Mouse (Mus musculus) cerebellum, postnatal 14 days (tissue): ENCODE results near the gene Cnga3.
A peak's percentile ranks its signal among the peaks of the same experiment; 100 is the strongest.

Source experiments
- DNase-seq, 2 experiments: peaks; one replicate each; pipeline ENCODE4 v3.0.0; 2021; ENCODE audit warnings: mixed read lengths in 2 of 2

Gene Cnga3

DNA sequence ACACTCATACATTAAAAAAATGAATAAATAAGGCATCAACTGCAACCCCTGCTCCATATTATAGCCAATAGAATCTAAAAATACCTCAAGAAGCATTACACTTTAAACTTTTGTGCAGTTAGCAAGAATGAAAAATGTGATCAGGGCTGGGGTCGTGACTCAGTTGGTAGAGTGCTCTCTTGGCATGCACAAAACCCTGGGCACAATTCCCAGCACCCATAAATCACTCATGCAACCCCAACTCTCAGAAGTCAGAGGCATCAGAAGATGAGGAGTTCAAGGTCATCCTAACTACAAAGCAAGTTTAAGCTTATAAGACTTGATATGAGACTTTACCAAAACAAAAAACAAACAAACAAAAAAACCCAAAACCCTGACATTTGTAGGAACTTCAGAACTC lies 73.5 kb downstream of the Cnga3 start:
- no peak for DNase-seq

GRCm38 (mm10) chr1:37288181-37288935 lies 74.1 kb downstream of the Cnga3 start:
- DNase-seq = peak in 1 of 2 experiments; percentile 46

DNA sequence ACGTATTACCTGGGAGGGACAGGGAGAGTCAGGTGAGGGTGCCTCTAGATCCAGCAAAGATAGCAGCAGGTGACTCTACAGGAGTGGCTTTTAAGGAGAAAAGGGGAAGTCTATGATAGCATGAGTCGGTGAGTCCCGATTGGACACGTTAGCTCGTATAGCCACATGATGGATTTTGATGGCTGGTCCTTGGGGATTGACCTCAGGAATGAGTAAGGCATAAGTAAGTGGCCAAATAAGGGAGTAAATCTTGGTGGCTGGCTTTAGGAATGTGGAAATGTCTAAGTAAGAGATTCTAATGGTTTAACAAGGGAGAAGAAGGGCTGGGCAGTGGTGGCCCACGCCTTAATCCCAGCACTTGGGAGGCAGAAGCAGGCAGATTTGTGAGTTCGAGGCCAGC lies 74.7 kb downstream of the Cnga3 start:
- DNase-seq = no peak

GRCm38 (mm10) chr1:37296414-37296813 lies 82.2 kb downstream of the Cnga3 start:
- DNase-seq = no peak

GRCm38 (mm10) chr1:37298904-37299303 lies 84.7 kb downstream of the Cnga3 start:
- DNase-seq = no peak

DNA sequence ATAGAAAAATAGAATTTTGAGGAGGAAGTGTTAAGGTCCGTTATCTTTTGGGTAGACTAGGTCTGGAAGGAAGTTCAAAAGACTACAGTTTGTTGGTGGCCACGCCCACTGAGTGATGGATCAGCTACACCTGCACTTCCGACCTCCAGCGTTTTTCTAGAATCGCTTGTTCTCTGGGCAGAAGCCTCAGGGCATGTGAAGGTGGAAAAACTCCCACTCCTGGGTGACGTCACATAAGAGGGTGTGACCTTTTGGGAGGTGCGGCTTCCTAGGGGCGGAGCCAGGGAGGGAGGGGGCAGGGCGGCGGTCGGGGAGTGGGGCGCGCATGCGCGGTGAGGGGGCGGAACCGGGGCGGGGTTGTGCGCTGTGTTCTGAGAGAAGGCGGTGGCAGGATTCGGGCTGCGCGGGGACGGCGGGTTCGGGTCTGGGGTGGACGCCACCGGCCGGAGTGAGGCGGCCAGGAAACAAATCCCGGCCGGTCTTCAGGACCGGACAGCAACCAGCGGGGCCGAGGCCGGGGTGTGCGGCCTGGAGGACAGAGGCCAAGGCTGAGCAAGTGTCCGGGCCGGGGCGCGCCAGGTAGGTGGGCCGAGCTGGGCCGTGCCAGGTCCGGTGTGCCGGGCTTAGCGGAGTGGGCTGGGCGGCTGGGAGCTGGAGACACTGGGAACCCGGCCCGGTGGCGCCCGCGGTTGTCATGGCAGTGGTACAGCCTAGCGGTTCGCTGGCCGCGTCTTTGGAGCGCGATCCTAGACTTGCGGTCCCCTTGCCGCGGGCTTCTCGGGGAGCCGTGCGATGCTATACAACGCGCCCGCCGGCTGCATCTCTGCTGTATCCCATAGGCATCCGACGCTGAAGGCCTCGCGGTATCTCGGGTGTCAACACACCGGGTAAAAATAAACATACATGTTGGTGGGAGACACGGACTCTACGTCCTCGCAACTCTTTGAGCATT lies 85.6 kb downstream of the Cnga3 start, which contains the start of gene Inpp4a:
Gene Inpp4a (plus strand): TSS at position 326 of the 952 bp plus-strand sequence.
- peak; percentile 99 to 100 for DNase-seq

DNA sequence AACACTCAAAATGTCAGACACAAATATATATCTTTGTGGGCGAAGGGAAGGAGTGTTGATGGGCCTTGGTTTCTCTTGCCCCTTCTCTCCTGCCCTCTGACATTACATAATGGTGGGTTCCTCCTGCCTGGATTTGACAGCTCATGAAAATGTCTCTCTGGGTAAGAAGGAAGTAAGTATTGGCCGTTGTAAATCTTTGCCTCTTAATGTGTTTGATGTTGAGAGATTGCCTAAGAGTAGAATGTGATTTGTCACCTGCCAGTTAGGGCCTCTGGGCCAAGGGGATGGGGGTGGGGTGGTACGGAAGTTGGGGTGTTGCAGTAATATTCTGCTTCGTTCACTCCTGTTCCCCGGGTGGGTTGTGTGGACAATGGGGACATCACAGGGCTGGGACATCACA lies 86.4 kb downstream of the Cnga3 start:
- peak; percentile 38 to 47 for DNase-seq

GRCm38 (mm10) chr1:37302801-37303200 lies 88.6 kb downstream of the Cnga3 start:
- no peak for DNase-seq

DNA sequence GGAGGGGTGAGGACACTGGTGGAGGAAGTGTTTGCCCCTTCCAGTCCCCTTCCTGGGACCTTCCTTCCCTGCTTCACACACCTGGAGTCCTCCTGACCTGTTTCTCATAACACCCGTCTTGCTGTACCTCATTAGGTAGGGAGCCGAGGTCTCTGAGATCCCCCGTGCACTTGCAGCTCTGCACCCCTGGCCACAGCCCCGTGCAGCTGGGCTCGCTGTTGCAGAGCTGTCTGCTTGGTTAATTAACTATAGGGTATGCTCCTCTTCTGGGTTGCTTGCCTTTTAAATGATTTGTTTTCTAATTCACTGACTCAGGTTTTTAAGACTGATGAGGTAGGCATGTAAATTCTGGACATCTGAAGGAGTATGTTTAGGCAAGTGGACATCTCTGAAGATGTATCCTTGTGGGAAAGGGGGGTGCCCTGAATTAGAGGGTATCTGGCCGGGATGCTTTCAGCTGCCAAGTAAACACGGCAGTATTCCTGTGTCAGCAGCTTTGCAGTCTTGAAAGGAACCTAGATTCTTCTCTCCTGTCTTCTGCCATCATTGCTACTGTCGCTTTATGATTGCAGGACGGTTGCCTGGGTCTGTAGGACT lies 91.6 kb downstream of the Cnga3 start:
- no peak for DNase-seq

DNA sequence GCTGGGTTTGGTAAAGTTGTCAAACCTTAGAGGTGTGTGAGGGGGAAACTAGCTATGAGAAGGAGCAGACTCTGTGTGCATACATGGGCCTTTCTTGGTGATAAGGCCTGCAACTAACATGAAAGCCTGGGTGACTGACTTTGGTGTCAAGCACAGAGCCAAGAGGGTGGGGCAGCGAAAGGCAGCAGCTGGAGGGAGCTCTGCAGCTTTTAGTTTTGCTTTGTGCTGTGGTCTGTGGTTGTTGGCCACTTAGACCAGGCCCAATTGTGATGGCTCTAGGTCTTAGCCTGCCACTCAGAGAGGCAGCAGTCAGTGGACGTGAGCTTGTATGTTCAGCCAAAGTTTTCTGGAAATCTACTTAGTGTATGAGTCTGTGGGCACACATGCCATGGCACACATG lies 93.4 kb downstream of the Cnga3 start:
- DNase-seq = no peak

- no peak for DNase-seq
Measured at GRCm38 (mm10) chr1:37308021-37308742, 93.9 kb downstream of the Cnga3 start.

- DNase-seq = no peak
Measured at GRCm38 (mm10) chr1:37308743-37309100, 94.5 kb downstream of the Cnga3 start.

DNA sequence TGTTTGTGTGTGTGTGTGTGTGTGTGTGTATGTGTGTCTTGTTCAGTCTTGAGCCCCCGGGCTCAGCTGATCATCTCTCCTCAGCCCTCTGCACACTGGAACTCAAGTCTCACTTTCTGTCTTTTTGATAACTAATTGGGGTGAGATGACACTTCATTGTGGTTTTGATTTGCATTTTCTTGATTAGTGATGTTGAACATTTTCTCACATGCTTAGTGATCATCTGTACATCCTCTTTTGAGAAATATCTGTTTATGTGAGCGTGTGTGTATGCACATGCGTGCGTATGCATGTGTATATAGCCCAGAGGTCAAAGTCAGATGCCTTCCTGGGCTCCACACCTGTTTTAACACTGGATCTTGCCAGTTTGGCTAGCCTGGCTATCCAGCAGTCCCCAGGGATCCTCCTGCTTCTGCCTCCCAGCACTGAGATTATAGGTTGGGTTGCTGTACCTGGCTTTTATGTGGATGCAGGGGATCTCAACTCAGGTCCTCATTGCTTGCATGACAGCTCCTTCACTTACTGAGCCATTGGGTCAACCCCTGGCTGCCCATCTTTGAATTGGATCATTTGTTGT lies 95.8 kb downstream of the Cnga3 start:
- DNase-seq = no peak
